Mouse (Mus musculus): ENCODE data around the gene Lmod2.

Gene Lmod2

DNA sequence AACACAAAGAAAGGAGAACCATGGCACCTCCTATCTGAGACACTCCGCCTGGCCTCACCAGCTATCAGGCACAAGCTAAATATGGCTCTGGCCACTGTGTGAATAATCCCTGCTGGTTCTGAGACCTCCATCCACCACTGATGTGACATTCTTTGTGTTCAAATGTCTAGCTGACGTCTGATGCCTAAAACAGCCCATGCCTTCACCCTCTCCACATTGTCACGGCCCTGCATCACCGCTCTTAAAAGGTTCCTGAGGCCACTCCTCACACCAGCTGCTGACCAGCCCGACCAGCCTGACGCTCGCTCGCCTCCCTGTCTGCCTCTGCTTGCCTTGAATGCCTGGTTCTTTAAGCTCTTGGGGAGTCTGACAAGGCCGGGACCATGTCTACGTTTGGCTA, at the start of gene Lmod2:
Lmod2 (plus strand) TSS at position 263 of the 400 bp plus-strand sequence.
- no peak for DNase-seq

DNA sequence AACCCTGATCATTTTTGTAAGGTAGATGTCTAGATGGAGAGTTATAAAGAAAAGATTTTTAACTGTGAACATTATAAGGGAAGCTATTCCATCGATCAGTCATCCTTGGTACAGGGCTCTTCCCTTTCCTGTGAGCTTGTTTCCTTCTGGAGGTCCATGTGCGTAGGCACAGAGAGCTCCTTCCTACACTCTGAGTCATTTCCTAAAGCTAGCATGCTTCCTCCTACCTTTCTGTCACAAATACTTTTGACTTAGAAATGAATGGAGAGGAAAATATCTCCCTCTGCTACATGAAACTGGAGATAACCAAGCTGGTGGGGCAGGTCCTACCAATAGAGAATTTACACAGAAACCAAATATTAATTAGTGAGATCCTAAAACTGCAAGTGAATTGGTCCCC, 47.8 kb upstream of the Lmod2 start:
- DNase-seq = no peak

DNA sequence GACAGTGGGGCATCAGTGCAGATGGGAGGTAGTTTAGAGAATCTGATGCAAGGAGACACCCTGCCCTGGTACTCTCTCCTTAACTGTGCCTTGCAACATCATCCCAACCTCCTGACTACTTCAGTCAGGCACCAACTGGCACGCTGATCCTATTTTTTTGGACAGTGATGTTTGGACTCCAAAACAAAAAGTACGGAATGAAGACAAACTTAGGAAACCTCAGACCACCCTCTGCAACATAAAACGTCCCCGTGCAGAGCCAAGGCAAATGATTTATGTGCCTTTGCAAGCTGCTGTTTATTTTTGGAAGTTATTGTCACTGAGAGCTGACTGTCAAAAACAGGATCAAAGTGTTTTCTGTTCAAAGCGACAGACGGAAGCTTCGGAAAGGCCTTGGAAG, 45.5 kb upstream of the Lmod2 start:
- no peak for DNase-seq

DNA sequence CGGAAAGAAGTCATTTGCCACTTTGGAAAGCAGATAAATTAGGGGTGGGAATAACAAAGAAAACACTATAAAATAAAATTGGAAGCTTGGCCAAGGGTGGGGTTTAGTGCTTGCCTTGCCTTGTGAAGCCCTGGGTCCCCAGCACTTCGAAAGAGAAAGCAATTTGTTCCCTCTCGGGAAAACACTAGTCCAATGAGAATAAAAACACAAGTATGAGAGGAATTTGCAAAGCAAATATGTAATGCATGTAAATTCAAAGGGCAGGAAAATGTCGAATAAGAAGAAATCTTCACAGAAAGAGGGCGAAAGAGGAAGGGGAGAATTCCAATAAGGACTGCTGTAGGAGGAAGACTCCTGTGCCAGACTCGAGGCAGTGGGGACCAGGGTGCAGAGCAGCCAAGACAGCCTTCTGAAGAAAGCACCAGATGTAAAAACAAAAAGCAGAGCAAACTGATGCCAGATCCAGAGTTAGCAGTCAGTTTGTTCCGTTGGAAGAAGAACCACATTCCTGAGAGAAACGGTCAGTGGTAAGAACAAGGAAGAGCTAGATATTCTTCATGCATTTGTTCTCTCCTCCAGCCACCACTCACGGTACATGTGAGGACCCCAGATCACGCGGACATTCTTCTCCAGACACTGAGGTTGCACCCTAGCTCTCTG, 43.0 kb upstream of the Lmod2 start:
- DNase-seq = no peak

DNA sequence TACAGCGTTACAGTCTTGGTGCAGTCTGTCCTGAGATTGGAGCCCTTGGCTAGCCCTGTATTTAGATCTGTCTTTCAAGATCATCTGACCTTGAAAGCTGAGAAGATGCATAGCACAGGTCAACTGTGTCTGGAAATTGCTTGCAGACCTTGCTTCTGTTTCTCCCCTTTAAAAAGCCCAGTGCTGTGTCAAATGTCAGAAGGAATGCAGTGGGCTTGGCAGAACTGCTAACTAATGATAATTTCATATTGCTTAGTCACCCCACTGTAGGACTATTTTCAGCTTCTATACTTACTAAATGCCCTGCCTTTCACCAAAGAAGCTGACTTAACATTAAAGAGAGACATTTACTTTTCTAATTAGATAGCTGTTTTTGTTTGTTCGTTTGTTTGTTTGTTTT, 42.1 kb upstream of the Lmod2 start:
- DNase-seq = no peak

DNA sequence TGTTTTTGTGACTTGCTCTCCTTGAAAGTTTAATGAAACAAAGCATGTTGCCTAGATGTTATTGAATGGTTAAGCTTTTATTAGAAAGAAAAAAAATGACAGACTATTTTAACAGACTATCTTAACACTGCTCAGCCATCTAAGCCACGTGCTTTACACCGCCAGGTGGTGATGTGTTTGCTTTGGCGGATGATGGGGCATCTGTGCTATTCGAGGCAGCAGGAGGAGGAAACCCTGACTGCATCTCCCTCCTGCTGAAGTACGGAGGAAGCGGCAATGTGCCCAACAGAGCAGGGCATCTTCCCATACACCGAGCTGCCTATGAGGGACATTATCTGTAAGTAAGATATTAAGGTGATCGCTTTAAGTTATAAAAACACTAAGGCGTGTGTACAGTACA, 33.5 kb upstream of the Lmod2 start:
- no peak for DNase-seq

DNA sequence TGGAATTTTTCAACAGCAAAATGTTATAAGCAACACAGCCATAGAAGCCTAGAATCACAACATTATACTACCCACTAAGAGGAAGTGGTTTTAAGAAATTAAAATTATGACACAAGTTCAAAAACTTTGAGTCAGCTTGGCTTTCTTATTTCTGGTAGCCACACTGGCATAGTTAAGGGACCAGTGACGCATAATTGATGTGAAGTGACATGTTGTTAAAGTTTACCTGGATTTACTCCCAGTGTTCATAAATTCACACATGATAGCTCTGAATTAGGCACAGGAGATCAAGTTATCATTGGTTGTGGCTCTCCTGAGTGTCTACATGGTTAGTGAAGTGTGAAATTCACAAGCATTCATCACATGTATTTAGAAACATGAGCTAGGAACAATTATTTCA, 32.7 kb upstream of the Lmod2 start:
- DNase-seq = peak; percentile 10

DNA sequence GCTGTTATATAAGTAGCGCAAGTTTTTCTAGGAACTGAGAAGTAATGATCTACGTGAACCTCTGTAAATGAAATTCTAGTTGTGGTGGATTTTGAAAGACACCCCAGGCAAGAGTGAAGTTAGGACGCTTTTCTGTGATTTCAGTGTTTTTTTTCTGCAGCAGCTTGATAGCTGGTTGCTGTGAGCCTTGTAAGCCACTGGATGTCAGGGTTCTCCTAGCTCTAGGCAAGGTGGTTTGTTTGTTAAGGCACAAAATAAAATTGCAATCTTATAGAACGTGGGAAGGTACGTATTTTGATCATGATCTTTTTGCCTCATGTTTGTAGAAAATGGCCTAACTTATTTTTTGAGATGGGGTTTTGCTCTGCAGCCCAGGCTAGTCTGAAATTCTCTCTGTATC, 28.6 kb upstream of the Lmod2 start:
- no peak for DNase-seq

DNA sequence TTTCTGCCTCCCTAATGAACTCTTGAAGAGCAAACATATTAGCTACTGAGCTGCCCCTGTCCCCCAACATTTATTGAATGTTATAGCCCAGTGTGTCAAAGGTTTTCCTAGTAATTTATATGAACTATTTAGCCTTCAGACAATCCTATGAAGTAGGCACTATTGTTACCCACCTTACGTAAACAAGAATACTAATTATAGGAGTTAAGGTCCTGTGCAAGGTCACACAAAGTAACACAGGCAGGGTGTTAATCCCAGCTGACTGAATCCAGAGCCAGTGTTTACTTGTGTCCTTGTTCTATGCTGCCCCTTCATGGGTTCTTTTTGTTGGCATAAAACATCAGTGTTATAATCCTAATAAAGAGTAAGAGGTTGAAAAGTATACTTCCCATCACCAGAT, 27.9 kb upstream of the Lmod2 start:
- no peak for DNase-seq

DNA sequence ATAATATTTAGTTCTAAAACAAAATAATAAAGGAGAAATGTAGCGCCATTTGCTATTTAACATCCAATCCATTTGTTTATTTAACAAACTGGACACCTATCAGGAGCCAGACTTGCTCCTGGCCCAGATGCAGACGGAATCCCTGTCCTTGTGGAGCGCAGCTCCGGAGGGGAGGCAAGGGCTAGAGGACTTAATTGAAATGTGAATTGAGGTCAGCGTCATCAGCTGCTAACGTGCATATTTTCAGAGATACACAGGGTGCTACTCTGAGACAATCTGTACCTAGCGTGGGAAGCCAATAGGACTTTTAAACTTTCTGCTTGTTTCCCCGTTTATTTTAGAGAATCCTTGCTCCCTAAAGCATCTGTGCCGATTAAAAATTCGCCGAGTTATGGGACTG, 27.3 kb upstream of the Lmod2 start:
- no peak for DNase-seq

DNA sequence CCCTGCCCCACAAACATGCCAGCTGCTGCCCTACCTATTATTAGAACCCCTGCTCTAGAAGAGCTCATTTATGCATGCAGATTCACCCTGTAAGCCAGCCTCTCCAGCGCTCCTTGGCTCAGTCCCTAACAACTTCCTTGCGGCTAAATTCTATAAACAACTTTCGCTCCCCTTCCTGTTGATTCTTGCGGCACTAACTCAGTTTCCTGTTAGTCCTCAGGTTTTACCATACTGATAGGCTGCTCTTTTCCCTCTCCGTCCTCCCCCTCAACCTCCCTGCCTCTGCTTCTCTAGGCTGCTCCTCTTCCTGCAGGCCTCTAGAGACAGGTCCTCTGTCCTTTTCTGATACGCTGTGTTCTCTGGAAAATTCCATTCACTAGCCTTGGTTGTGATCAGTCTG, 26.4 kb upstream of the Lmod2 start:
- DNase-seq = no peak

DNA sequence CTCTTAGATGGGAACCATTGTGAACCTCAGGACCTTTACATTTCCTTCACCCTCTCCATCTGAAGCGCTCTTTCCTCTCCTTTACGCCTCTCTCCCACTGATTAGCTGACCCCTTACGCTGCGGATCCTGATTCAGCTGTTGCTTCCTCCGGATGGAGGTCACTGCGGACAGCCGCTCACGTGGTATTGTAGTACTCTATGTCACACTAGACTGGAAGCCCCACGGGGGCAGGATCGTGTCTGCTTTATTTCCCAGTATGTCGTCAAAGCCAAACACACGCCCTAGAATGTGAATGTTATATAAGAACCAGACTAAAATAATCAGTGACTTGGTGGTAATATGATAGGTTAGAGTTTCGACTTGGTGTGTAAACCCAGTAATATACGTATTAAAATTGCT, 25.1 kb upstream of the Lmod2 start:
- no peak for DNase-seq

DNA sequence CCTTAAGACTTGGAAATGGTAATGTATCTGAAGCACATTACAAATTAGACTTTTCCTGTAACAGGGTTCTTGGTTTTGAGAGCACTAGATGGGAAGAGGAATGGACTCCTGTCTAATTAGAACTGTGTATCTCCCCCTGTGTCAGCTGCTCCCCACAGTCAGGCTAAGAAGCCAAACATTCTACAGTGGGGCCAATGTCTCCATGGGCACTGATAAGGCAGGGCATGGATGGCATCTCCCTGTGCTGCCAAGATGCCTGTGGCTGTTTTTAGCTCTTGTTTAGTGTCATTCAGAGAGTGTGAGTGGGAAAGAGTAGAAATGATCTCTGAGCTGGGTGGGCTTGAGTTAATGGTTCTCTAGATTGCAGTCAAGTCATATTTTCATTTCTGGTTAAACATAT, 24.2 kb upstream of the Lmod2 start:
- DNase-seq = no peak

DNA sequence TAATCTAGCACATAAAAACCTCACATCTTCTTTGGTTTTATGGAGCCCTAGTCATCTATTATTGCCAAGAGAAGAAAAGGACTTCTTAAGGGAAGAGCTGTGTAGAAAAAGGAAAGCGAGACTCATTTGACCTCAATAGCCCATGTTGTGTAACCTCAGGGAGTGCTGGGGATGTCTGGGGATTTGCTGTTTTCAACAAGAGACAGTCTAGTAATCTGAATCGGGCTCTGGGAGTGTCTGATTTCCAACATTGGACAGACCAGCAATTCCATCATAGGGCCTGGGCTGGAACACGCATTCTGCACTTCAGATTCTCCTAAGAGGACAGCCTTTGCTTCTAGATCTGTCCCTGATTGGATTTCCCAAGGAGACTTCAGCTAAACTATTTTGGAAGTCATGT, 14.1 kb upstream of the Lmod2 start:
- DNase-seq = no peak

DNA sequence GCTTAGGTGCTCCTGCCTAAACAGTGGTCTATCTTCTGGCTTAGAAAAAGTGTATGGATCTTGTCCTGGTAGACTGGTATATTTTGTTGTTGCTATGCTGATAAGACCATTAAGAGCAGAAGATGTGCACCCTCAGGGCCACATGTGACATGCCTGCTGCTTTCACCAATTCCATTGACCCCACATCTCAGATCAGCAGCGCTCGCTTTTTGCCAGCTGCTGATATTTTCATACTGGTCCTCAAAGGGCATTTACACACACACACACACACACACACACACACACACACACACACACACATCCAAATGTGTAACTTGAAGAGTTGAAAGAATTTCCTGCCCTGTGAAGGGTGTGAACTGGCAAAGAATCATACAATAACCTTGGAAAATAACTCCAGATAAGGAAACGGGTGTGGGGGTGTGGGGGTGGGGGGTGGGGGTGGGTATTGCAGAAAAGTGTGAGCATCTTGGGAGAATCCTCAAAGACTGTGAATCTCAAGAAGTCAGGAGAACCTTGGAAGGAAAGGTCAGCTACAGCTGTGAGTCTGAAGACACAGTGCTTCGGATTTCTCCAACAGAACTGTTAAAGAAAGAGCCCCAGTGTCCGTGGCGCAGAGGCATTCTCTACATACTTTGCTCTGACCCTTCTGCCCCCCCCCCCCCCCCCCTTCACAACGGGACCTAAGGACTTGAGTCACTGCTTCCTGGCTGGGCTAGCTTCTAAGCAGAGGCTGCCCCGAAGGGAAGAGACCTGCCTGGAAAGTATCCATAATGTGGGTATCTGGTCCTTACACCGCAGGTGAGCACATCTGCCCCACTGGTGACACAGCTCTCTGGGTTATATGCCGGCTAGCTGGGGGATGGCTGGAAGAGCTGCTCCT, 11.9 kb upstream of the Lmod2 start:
- no peak for DNase-seq

DNA sequence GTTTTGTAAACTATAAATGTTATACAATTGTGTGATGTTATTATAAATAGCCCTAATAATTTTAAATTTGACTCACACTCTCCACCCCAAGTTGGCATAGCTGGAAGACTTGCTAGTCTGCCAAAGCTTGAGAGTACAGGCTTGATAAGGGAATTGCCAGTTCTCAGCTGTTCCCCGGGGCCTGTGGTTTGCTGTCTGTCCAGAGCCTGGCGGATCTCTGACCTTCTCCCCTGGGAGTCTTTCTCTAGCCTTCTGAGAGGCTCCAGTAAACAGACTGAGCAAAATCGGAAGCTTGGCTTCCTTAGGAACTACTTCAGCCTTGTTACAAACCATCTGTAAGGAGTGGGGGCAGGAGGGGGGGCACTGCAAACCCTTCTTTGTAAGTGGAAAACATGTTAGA, 10.7 kb upstream of the Lmod2 start:
- no peak for DNase-seq

DNA sequence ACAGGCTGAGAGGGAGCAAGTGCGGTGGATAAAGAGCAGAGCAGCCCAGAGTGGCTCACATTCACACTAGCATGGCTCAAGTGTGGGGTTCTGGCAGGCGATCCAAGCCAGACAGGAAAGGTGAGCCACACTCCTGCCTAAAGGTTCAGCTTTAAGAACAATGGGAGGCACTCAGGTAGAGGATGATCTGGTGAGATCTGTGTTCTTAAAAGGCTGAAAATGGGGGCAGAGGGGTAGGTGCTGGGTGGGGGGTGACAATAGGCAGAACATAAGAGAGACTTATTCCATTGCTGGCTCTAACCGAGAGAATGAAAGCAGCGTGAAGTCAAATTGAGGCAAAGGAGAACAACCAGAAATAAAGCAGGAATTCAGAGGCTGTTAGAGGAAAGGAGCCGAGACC, 7.3 kb upstream of the Lmod2 start:
- no peak for DNase-seq

DNA sequence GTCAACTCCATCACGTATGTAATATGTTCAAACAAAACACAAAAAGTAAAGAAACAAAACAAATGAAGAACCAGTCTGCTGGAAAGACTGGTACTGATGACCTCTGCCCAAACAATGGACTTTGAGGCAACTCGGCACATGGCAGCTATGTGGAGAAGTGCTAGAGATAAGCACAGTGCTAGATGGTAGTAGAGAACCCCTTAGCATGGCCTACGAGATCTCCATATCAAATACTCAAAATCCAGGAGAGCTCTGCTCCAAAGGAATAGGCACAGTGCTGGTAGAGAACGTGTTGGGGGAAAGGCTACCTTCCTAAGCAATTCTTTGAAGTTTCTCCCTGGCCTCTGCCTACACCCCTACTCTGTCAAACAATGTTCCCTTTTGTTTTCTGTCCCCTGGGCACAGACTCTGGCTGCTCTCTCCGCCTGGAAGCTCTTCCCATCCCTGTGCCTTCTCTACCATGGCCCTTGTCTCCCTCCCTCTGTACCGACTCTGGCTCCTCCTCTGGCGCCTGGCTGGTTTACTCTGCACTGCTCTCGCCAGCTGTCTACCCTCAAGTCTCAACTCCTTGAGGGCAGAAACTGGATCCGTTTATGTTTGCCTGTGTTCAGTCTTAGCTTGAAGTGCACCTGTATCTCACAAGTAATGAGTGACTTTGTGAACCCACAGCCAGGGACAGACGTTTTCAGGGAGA, 5.9 kb upstream of the Lmod2 start:
- DNase-seq = no peak

DNA sequence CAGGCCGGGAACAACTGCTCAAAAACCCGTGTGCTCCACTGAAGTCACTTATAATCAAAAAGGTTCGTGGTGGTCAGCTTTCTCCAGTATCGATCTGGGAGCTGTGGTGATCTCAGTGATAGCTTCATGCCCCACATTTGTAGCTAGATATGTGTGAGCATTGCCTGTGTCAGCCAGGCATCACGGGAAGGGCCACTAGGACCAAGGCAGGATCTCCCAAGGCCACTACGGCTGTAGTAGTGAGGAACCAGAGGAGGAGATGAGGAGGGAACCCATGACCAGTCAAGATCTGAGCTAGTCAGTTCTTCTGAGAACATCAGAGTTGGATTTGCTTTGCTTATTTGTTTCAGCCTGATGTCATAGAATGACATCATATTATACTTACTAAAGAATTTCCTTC, 1.6 kb downstream of the Lmod2 start:
- DNase-seq = no peak

DNA sequence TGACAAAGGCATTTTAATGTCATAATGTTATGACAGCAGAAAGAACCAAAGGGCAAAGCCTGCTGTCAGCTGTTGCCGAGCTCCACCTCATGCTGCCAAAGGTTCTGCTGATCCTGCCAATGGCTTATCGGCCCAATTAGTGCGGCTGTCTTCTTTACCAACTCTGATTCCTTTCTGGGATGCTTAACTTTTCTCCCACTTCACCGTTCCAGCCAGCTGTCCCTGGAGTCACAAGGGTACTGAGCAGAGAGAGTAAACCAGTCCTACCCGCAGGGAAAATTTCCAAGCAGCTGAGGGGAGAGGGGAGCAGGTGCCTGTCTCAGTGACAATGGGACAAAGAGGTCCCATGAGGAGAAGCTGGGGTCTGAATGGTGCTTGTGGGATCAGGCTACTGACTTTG, 2.1 kb downstream of the Lmod2 start:
- DNase-seq = no peak

DNA sequence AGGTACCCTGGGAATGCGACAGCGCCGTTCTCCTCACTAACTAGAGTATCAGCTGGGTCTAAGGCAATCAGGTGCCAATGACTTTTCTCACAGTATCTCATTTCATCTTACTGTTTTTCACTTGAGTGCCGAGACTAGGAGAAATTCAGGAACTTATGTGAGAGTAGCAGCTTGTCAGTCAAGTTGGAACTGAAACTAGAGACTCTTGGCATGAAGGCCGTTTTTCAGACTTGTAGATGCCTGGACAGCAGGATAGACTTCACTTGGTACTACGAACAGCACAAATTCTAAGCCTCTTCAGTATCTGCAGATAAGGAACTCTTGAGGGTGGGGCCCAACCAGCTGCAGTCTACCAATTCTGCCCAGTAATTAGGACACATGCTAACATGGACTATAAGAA, 2.6 kb downstream of the Lmod2 start:
- no peak for DNase-seq

DNA sequence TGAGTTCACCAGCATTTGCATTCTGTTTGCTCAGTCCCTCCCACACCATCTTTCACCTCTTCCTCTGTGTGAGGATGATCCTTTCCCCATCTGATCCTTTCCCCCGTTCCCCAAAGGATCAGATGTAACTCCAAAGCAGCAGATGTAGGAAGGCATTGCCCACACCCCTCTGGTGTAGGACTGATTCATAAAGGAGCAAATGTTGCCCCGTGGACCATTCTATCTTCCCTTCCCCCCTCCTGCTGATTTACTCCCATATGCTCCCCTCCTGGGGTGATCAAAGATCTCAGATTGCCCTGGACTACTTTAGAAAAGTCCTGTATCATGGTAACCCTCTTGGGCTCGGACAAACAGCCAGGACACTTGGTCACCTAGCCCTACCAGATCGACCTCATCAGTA, 3.2 kb downstream of the Lmod2 start:
- DNase-seq = no peak

DNA sequence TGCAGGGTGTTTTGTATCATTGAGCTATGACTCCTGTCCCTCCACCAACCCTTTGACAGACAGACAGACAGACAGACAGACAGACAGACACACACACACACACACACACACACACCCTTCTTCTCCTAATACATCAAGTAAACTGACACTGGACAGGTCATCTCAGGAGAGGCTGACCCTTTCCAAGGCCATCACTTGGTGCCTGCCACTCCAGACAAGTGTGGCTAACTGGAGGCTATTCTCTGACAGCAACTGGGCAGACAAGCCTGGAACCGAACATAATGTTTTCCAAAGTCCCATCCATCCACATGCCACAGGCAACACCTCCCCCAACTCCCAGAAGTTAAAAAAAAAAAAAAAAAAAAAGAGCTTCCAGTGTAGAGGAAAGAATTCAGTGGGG, 4.1 kb downstream of the Lmod2 start:
- DNase-seq = no peak

DNA sequence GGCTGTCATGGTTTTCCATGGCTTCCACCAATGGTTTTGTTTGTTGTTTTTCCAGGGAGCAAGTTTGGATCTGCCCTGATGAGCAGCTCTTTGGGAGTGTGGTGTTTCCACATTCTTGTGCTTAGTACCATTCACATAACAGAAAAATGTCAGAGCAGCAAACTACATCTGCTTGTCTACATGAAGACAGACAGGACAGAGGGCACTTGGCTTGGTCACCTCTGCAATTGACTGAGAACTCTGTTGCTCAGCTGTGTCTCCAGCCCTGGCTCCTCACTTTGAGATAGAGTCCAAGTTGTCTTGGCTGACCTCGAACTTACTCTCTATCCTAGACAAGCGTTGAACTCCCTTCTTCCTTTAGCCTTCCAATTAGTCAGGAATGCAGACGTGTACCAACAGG, 4.8 kb downstream of the Lmod2 start:
- no peak for DNase-seq

Data from retina, postnatal 1 day (tissue).